Mouse (Mus musculus) forebrain, embryonic 10.5 days (tissue): Measurements from ENCODE around the gene Atg9b. TPM values are rescaled to one million over a fixed set of nuclear protein-coding genes. Genes with fewer than 3 reads are reported as not detected.
"Not testable (repeated sequence)": the region's sequence is repeated elsewhere in the genome, so short reads cannot be mapped to it uniquely, and the experiment has no call there.

Experiments
- DNase-seq: peaks from one replicate; pipeline ENCODE4 v3.0.0-alpha.2; 2017; ENCODE audit warnings: low spot score; ENCODE audit errors: extremely low spot score
- H3K27ac ChIP-seq: fragments of 300-500 bp; sonication (generic); 2 replicates; pipeline ENCODE4 v1.5.1; 2016; ENCODE audit warnings: mild to moderate bottlenecking
- H3K27me3 ChIP-seq: fragments of 300-500 bp; sonication (generic); 2 replicates; pipeline ENCODE4 v1.6.1; 2016; ENCODE audit warnings: mild to moderate bottlenecking; ENCODE audit not compliant: poor library complexity, severe bottlenecking
- H3K36me3 ChIP-seq: fragments of 300-500 bp; sonication (generic); replicated peaks from 2 replicates; pipeline ENCODE4 v1.6.1; 2016; ENCODE audit warnings: mild to moderate bottlenecking, moderate library complexity
- H3K4me1 ChIP-seq: fragments of 300-500 bp; sonication (generic); 2 replicates; pipeline ENCODE4 v1.6.1; 2016
- H3K4me3 ChIP-seq: fragments of 300-500 bp; sonication (generic); 2 replicates; pipeline ENCODE4 v1.5.1; 2016; ENCODE audit warnings: mild to moderate bottlenecking, moderate library complexity
- H3K9me3 ChIP-seq: fragments of 300-500 bp; sonication (generic); 2 replicates; pipeline ENCODE4 v1.6.1; 2016; ENCODE audit warnings: mild to moderate bottlenecking, moderate library complexity
- WGBS: fragments of 180-500 bp; shearing (Covaris S2); methylation state at CpG from one replicate; pipeline ENCODE4 v1.1.7; 2016; 5-methylcytosine and 5-hydroxymethylcytosine counted together
- polyA plus RNA-seq: library from polyadenylated mRNA; unstranded; fragments of >200 nt; fragmentation: Nextera tagmentation; extraction: Ambion mirVana; gene quantifications from 2 replicates; pipeline ENCODE4 v1.2.1, GENCODE M21; 2016

The Atg9b gene
- polyA plus RNA-seq, 1 experiment from 2014 or later = 0.99 TPM

DNA sequence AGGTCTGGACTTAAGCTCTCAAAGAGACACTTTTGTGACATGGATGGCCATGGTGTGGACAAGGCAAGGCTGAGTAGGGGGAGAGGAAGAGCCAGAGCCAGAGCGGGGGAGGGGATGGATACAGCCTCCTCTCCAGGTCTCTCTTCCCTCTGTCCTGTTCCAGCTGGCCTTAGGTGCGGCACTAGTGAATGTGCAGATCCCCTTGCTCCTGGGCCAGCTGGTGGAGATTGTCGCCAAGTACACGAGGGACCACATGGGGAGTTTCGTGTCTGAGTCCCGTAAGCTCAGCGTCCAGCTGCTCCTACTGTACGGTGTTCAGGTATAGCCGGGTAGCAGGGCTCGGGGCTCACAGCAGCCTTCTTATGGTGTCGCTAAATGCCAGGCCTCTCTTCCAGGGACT, 8.4 kb upstream of the Atg9b start:
- Histone ChIP-seq H3K27ac (no peak overlapping the region), H3K4me3 (no peak overlapping the region), H3K36me3 (peaks cover 59% of the 10 kb centered on the region), H3K4me1 (peaks cover 5% of the 10 kb centered on the region; the same call in 1 of the 2 replicates), H3K27me3 (no peaks in the 10 kb centered on the region), H3K9me3 (no peaks in the 10 kb centered on the region)
- WGBS = 91% methylated on average over 11 of the region's 11 CpGs
- DNase-seq = no peak

DNA sequence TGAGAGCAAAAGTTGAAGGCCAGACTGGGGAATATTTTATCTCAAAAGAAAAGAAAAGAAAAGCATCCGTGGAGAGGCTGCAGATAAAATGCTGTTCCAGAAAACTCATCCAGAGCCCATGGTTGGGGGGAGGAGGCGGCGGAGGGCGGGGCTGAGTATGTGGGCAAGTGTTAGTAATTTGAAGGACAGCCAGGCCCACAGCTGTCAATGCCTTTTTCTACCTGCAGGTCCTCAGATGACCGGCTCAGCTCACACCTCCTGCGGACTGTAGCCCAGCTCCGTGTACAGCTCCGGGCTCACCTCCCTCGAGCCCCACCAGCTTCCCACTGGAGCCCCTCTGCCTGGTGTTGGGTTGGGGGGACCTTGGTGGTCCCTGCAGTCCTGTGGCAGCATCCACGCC, 7.7 kb upstream of the Atg9b start:
- DNase-seq = no peak
- Histone ChIP-seq H3K4me3 (no peak overlapping the region), H3K27me3 (no peaks in the 10 kb centered on the region), H3K4me1 (peaks cover 10% of the 10 kb centered on the region), H3K9me3 (no peaks in the 10 kb centered on the region), H3K36me3 (peaks cover 54% of the 10 kb centered on the region), H3K27ac (no peak overlapping the region)
- WGBS = 89% methylated on average over 10 of the region's 10 CpGs

DNA sequence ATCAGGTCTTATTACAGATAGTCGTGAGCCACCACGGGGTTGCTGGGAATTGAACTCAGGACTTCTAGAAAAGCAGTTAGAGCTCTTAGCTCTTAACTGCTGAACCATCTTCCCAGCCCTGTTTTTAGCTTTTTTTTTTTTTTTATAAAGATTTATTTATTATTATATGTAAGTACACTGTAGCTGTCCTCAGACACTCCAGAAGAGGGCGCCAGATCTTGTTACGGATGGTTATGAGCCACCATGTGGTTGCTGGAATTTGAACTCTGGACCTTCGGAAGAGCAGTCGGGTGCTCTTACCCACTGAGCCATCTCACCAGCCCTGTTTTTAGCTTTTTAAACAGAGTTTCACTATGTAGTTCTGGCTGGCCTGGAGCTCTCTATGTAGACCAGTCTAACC, 4.3 kb upstream of the Atg9b start:
- WGBS = 91% methylated on average over 6 of the region's 6 CpGs
- not testable (repeated sequence) for H3K27me3 ChIP-seq, H3K9me3 ChIP-seq, H3K4me3 ChIP-seq, H3K27ac ChIP-seq, DNase-seq
- Histone ChIP-seq H3K4me1 (peaks cover 20% of the 10 kb centered on the region), H3K36me3 (peaks cover 21% of the 10 kb centered on the region)

DNA sequence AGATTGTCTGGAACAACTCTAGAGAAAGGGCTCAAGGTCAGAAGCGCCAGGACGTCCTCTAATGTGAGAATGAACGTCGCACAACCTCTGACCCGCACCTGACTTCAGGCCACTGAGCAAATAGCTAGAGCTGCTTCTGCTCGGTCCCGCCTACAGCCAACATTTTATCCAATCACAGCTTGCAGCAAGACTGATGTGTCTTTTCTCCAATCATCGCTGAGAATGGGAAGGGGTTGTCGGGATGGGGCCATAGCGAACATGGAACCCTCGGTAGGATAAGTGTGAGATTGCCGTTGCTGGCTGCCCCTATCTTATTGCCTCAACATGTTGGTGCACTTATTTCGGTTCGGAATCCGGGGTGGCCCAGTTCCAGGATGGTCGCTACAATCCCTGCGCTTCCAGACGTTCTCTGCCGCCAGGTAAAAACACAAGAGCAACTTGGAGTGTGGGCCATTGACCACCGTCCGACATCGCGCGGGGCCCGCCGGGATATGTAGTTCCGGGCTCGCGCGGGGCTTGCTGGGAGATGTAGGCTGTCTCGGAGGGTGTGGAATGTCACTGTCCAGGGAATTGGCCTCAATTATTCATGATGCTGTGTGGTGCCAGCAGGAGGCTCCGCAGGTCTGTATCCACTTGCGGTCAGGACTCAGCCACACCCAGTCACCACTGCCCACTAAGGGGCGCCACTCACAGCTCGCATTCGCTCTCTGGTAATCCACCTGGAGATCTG, 2.4 kb upstream of the Atg9b start:
- H3K27me3 ChIP-seq = peaks cover 26% of the 10 kb centered on the region
- no peaks in the 10 kb centered on the region for H3K9me3 ChIP-seq
- peaks cover 4% of the 10 kb centered on the region for H3K36me3 ChIP-seq
- peak overlapping the region; percentile 63 for H3K4me3 ChIP-seq
- 2% methylated on average over 36 of the region's 36 CpGs for WGBS
- peaks cover 22% of the 10 kb centered on the region for H3K4me1 ChIP-seq
- peak overlapping the region; percentile 91 for H3K27ac ChIP-seq
- DNase-seq = peak; percentile 93

GRCm38 (mm10) chr5:24393392-24393997, 1.6 kb upstream of the Atg9b start, which contains the start of gene Abcb8:
Gene Abcb8 (plus strand): TSS chr5:24393663.
- WGBS = 18% methylated on average over 7 of the region's 7 CpGs
- peak; percentile 81 for DNase-seq
- Histone ChIP-seq H3K4me3 (peak within 1 kb of the TSS; percentile 63), H3K27me3 (peaks cover 34% of the 10 kb centered on the region), H3K9me3 (no peaks in the 10 kb centered on the region), H3K36me3 (peaks cover 4% of the 10 kb centered on the region), H3K4me1 (peaks cover 30% of the 10 kb centered on the region), H3K27ac (peak within 1 kb of the TSS; percentile 91)

GRCm38 (mm10) chr5:24392724-24393123, 781 bp upstream of the Atg9b start:
- H3K27me3 ChIP-seq = peaks cover 42% of the 10 kb centered on the region
- DNase-seq = no peak
- no peak overlapping the region for H3K27ac ChIP-seq
- 79% methylated on average over 7 of the region's 7 CpGs for WGBS
- peaks cover 38% of the 10 kb centered on the region for H3K4me1 ChIP-seq
- peaks cover 4% of the 10 kb centered on the region for H3K36me3 ChIP-seq
- no peaks in the 10 kb centered on the region for H3K9me3 ChIP-seq
- no peak overlapping the region for H3K4me3 ChIP-seq

DNA sequence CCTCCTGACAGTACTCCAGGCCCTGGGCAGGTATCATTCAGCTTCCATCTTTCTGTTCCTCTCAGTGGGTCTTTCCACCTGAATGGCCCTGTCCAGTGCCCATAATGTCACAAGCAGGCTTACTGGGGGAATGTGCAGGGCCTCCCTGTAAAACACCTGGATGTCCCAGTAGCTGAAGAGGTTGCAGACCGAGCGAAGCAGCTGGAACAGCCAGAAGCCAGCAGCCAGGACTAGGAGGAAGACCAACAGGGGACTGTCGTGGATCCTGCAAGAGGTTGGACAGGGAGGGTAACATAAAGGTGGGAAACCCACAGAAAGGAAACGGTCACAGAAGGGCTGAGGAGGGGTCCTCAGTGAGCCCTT, 2.3 kb downstream of the Atg9b start:
- WGBS = 86% methylated on average over 4 of the region's 4 CpGs
- peaks cover 73% of the 10 kb centered on the region for H3K27me3 ChIP-seq
- H3K4me3 ChIP-seq = no peak overlapping the region
- no peak for DNase-seq
- peaks cover 51% of the 10 kb centered on the region for H3K4me1 ChIP-seq
- H3K9me3 ChIP-seq = no peaks in the 10 kb centered on the region
- peak overlapping the region; percentile 66 for H3K27ac ChIP-seq
- H3K36me3 ChIP-seq = no peaks in the 10 kb centered on the region

GRCm38 (mm10) chr5:24389011-24389657, 2.8 kb downstream of the Atg9b start:
- 55% methylated on average over 7 of the region's 7 CpGs for WGBS
- H3K4me3 ChIP-seq = no peak overlapping the region; the same call in 1 of the 2 replicates
- no peaks in the 10 kb centered on the region for H3K9me3 ChIP-seq
- H3K27ac ChIP-seq = peak overlapping the region; percentile 66
- DNase-seq = no peak
- no peaks in the 10 kb centered on the region for H3K36me3 ChIP-seq
- peaks cover 77% of the 10 kb centered on the region for H3K27me3 ChIP-seq
- peaks cover 53% of the 10 kb centered on the region for H3K4me1 ChIP-seq

DNA sequence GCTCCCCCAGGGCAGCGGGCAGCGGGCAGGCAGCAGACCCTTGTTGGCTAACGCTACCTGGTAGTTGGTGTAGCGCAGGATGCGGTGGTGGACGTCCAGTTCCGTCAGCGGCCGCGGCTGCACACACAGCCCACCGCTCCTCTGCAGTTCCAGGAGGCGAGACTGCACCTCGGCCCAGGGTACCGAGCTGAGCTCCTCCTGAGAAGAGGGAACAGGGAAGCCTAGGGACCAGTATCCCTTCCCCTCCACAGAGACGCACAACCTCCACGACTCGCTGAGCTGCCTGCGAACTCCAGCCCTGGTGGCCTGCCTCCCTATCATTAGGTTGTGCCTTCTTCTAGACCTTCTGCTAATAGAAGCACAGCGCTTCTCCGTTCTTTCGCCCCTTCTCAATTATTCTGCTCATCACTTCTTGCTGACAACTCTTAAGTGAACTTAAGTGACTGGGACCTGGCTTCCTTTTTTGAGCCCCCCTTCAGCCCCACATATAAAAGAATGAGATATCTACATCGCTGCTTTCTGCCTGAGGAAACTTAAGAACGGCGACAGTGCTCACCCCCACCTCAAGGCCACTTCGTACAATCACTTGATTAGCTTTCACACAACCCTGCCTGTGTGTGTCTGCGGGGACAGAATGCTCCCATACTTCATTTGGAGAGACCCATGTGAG, 3.6 kb downstream of the Atg9b start:
- H3K27ac ChIP-seq = peak overlapping the region; percentile 78
- H3K27me3 ChIP-seq = peaks cover 77% of the 10 kb centered on the region
- no peak for DNase-seq
- no peaks in the 10 kb centered on the region for H3K9me3 ChIP-seq
- H3K4me3 ChIP-seq = peak overlapping the region; percentile 61
- WGBS = 26% methylated on average over 26 of the region's 26 CpGs
- peaks cover 55% of the 10 kb centered on the region for H3K4me1 ChIP-seq
- H3K36me3 ChIP-seq = no peaks in the 10 kb centered on the region

- peak; percentile 57 for DNase-seq
- no peaks in the 10 kb centered on the region for H3K9me3 ChIP-seq
- peak overlapping the region; percentile 78 for H3K27ac ChIP-seq
- peaks cover 77% of the 10 kb centered on the region for H3K27me3 ChIP-seq
- H3K36me3 ChIP-seq = no peaks in the 10 kb centered on the region
- peak overlapping the region; percentile 61 for H3K4me3 ChIP-seq
- H3K4me1 ChIP-seq = peaks cover 62% of the 10 kb centered on the region
- WGBS = under 1% methylated on average over 73 of the region's 73 CpGs
Observed at GRCm38 (mm10) chr5:24387264-24388241, 4.4 kb downstream of the Atg9b start.

GRCm38 (mm10) chr5:24385887-24386550, 5.9 kb downstream of the Atg9b start:
- peaks cover 65% of the 10 kb centered on the region for H3K4me1 ChIP-seq
- 79% methylated on average over 10 of the region's 10 CpGs for WGBS
- H3K27me3 ChIP-seq = peaks cover 67% of the 10 kb centered on the region
- DNase-seq = no peak
- H3K4me3 ChIP-seq = no peak overlapping the region
- H3K9me3 ChIP-seq = no peaks in the 10 kb centered on the region
- H3K27ac ChIP-seq = 0 out of 2 replicates have a peak overlapping the region, but pooled peaks have one; percentile 15
- H3K36me3 ChIP-seq = no peaks in the 10 kb centered on the region
